Mouse (Mus musculus): ENCODE measurements at regions not wholly inside any gene's neighbourhood (a gene's known extent, or its start where the extent isn't known, plus 50 kb on each side); places are given as distances from the start of the nearest gene placed in this dataset.
A peak's percentile ranks its signal among the peaks of the same experiment; 100 is the strongest.

GRCm38 (mm10) chr6:51169971-51170411 is 262.5 kb upstream of the Nfe2l3 start:
- DNase-seq (ENCODE audit: low spot score) (peak; percentile 18), ATAC-seq (ENCODE audit: low FRiP score, low TSS enrichment) (no peak)
- whole genome bisulfite sequencing = 3% methylated on average over 22 of the region's 22 CpGs
- peak overlapping the region; percentile 52 for H3K4me2 ChIP-seq (replicated peaks; ENCODE audit: low read depth)
- peak overlapping the region; percentile 63 for H3K9ac ChIP-seq (ENCODE audit: low read length)
- no peaks in the 10 kb centered on the region; the same call in 1 of the 2 replicates for H3K4me1 ChIP-seq (replicated peaks; ENCODE audit: control insufficient read depth, insufficient read depth)
- H3K36me3 ChIP-seq (ENCODE audit: control insufficient read depth, insufficient read depth, low read length) = no peaks in the 10 kb centered on the region
- peak overlapping the region; percentile 24 for H3K4me3 ChIP-seq (ENCODE audit: low read depth, low read length)
- H3K27me3 ChIP-seq (ENCODE audit: control insufficient read depth, insufficient read depth, low read length) = no peaks in the 10 kb centered on the region
- TF ChIP-seq EP300 (optimal IDR thresholded peaks at IDR 0.05) = no peak
- H3K27ac ChIP-seq (replicated peaks) = peak overlapping the region; percentile 94
- no peaks in the 10 kb centered on the region for H3K9me3 ChIP-seq (ENCODE audit: control insufficient read depth, low read length)

- Histone ChIP-seq H3K4me1 (replicated peaks; ENCODE audit: control insufficient read depth, insufficient read depth) (no peaks in the 10 kb centered on the region; the same call in 1 of the 2 replicates), H3K27ac (replicated peaks) (peak overlapping the region; percentile 94), H3K4me3 (ENCODE audit: low read depth, low read length) (0 out of 2 replicates have a peak overlapping the region, but pooled peaks have one; percentile 24), H3K4me2 (replicated peaks; ENCODE audit: low read depth) (peak overlapping the region; percentile 52), H3K27me3 (ENCODE audit: control insufficient read depth, insufficient read depth, low read length) (no peaks in the 10 kb centered on the region), H3K36me3 (ENCODE audit: control insufficient read depth, insufficient read depth, low read length) (no peaks in the 10 kb centered on the region), H3K9me3 (ENCODE audit: control insufficient read depth, low read length) (no peaks in the 10 kb centered on the region), H3K9ac (ENCODE audit: low read length) (peak overlapping the region; percentile 63; the same call in 1 of the 2 replicates)
- DNase-seq (ENCODE audit: low spot score) (peak; percentile 60), ATAC-seq (ENCODE audit: low FRiP score, low TSS enrichment) (no peak)
- 1% methylated on average over 11 of the region's 11 CpGs for WGBS
- TF ChIP-seq EP300 (optimal IDR thresholded peaks at IDR 0.05) (no peak), CTCF (IDR thresholded peaks at IDR 0.05; ENCODE audit: low read depth) (peak; percentile 79)
These were observed 262.1 kb upstream of the Nfe2l3 start for GRCm38 (mm10) chr6:51170414-51170813.

- Histone ChIP-seq H3K9ac (ENCODE audit: low read length) (no peak overlapping the region), H3K4me1 (replicated peaks; ENCODE audit: control insufficient read depth, insufficient read depth) (no peaks in the 10 kb centered on the region; the same call in 1 of the 2 replicates), H3K36me3 (ENCODE audit: control insufficient read depth, insufficient read depth, low read length) (no peaks in the 10 kb centered on the region), H3K4me3 (ENCODE audit: low read depth, low read length) (no peak overlapping the region), H3K9me3 (ENCODE audit: control insufficient read depth, low read length) (no peaks in the 10 kb centered on the region), H3K27ac (replicated peaks) (peak overlapping the region; percentile 46; the same call in 1 of the 2 replicates), H3K27me3 (ENCODE audit: control insufficient read depth, insufficient read depth, low read length) (peaks cover under 1% of the 10 kb centered on the region; the same call in 1 of the 2 replicates), H3K4me2 (replicated peaks; ENCODE audit: low read depth) (0 out of 2 replicates have a peak overlapping the region, but pooled peaks have one; percentile 11)
- DNase-seq (ENCODE audit: low spot score) = peak; percentile 45
- WGBS = under 1% methylated on average over 11 of the region's 11 CpGs
- ATAC-seq (ENCODE audit: low FRiP score, low TSS enrichment) = peak; percentile 82
- peak; percentile 74 for TF ChIP-seq CTCF (IDR thresholded peaks at IDR 0.05; ENCODE audit: low read depth)
- no peak for TF ChIP-seq EP300 (optimal IDR thresholded peaks at IDR 0.05)
These were observed 261.6 kb upstream of the Nfe2l3 start for GRCm38 (mm10) chr6:51170871-51171270.

- Histone ChIP-seq H3K4me3 (ENCODE audit: low read depth, low read length) (peak overlapping the region; percentile 15; the same call in 1 of the 2 replicates), H3K9me3 (ENCODE audit: control insufficient read depth, low read length) (no peaks in the 10 kb centered on the region), H3K36me3 (ENCODE audit: control insufficient read depth, insufficient read depth, low read length) (no peaks in the 10 kb centered on the region), H3K4me2 (replicated peaks; ENCODE audit: low read depth) (peak overlapping the region; percentile 67), H3K27me3 (ENCODE audit: control insufficient read depth, insufficient read depth, low read length) (peaks cover 5% of the 10 kb centered on the region; the same call in 1 of the 2 replicates), H3K27ac (replicated peaks) (peak overlapping the region; percentile 88), H3K9ac (ENCODE audit: low read length) (peak overlapping the region; percentile 47), H3K4me1 (replicated peaks; ENCODE audit: control insufficient read depth, insufficient read depth) (no peaks in the 10 kb centered on the region; the same call in 1 of the 2 replicates)
- no peak for ATAC-seq (ENCODE audit: low FRiP score, low TSS enrichment)
- DNase-seq (ENCODE audit: low spot score) = peak; percentile 65
- no peak for TF ChIP-seq CTCF (IDR thresholded peaks at IDR 0.05; ENCODE audit: low read depth)
- TF ChIP-seq EP300 (optimal IDR thresholded peaks at IDR 0.05) = no peak
- 3% methylated on average over 22 of the region's 22 CpGs for WGBS
These were observed 260.7 kb upstream of the Nfe2l3 start for GRCm38 (mm10) chr6:51171761-51172160.

- Histone ChIP-seq H3K4me2 (replicated peaks; ENCODE audit: low read depth) (peak overlapping the region; percentile 67), H3K27me3 (ENCODE audit: control insufficient read depth, insufficient read depth, low read length) (peaks cover 5% of the 10 kb centered on the region; the same call in 1 of the 2 replicates), H3K4me1 (replicated peaks; ENCODE audit: control insufficient read depth, insufficient read depth) (no peaks in the 10 kb centered on the region; the same call in 1 of the 2 replicates), H3K4me3 (ENCODE audit: low read depth, low read length) (peak overlapping the region; percentile 36), H3K36me3 (ENCODE audit: control insufficient read depth, insufficient read depth, low read length) (no peaks in the 10 kb centered on the region), H3K9ac (ENCODE audit: low read length) (peak overlapping the region; percentile 61), H3K27ac (replicated peaks) (peak overlapping the region; percentile 88), H3K9me3 (ENCODE audit: control insufficient read depth, low read length) (no peaks in the 10 kb centered on the region)
- peak; percentile 20 for DNase-seq (ENCODE audit: low spot score)
- no peak for ATAC-seq (ENCODE audit: low FRiP score, low TSS enrichment)
- TF ChIP-seq CTCF (IDR thresholded peaks at IDR 0.05; ENCODE audit: low read depth) (no peak), EP300 (optimal IDR thresholded peaks at IDR 0.05) (no peak)
- 8% methylated on average over 12 of the region's 12 CpGs for WGBS
These were observed 260.1 kb upstream of the Nfe2l3 start for GRCm38 (mm10) chr6:51172331-51172791.

Data from stomach, postnatal 0 days (tissue).